Mouse (Mus musculus): ENCODE measurements around the gene Hspb6.

Gene Hspb6

DNA sequence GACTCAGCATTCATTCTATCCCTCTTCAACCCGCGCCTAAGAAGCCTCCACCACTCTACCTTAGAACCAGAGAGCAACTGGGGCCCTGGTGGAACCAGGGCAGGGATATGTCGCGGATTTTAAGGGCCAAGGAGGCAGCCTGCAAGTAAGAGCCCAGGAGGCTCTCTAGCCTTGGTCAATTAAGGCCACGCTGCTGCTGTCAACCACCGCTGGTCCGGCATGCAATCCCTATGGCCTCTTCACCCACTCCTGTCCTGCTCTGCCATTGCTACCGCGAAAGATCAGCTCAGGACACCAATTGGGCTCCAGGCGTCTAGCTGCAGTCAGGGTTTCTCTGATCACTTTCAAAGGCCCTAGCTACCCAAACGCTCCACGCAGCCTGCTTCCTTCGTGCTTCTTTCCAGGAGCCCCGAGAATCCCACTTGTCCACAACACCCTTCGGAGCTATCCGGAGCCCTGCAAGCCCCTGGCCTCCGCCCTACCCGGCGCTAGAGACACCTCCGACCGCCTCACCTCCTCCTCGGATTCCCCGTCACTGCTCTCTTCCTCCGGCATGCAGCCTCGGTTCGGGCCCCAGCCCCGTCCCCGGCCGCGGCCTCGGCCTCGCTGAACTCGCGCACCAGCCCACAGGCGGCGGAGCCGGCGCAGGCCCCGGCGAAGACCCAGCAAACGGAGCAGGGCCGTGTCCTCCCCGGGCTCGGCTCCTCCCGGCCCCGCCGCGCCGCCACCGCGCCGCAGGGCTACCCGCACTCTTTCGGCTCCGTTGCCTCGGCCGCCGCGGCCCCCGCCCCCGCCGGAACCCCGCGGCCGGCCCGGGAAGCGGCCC, 36.1 kb downstream of the Hspb6 start:
- DNase-seq (ENCODE audit: low spot score): no peak

DNA sequence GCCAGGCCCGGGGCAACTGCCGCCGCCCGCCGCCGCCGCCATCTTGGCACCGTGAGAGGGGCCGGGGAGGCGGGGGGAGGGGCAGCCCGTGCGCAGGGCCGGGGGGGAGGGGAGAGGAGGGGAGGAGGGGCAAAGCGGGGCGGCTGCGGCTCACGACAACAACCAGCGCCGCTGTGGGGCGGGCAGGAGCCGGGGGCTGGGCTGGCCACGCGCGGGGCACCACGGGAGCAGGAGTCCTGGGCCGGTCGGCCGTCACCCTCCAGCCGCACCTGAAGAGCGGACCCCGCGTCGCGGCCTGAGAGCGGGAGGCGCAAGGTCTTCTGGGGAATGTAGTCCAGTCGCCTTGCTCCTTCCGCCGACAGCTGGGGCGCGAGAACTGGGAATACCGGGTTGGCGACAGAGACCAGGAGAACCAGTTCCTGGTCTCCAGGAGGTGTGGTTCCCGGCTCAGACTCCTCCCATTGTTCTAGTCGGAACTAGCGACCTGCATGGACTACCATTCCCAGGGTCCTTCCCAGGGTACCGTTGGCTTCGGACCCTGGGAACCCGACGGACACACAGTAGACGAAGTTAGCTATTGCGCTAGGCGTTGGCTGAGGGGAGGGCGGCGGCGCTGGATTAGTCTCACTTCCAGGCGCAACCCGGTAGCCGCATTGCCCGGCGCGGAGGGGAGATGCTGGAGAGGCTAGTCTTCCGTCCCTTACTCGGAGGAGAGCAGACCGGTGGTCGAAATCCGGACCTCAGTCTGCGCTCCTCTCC, 36.9 kb downstream of the Hspb6 start, which contains the start of gene Kmt2b:
Gene Kmt2b (minus strand): TSS at position 51 of the 759 bp plus-strand sequence.
- peak; percentile 95 for DNase-seq (ENCODE audit: low spot score)

DNA sequence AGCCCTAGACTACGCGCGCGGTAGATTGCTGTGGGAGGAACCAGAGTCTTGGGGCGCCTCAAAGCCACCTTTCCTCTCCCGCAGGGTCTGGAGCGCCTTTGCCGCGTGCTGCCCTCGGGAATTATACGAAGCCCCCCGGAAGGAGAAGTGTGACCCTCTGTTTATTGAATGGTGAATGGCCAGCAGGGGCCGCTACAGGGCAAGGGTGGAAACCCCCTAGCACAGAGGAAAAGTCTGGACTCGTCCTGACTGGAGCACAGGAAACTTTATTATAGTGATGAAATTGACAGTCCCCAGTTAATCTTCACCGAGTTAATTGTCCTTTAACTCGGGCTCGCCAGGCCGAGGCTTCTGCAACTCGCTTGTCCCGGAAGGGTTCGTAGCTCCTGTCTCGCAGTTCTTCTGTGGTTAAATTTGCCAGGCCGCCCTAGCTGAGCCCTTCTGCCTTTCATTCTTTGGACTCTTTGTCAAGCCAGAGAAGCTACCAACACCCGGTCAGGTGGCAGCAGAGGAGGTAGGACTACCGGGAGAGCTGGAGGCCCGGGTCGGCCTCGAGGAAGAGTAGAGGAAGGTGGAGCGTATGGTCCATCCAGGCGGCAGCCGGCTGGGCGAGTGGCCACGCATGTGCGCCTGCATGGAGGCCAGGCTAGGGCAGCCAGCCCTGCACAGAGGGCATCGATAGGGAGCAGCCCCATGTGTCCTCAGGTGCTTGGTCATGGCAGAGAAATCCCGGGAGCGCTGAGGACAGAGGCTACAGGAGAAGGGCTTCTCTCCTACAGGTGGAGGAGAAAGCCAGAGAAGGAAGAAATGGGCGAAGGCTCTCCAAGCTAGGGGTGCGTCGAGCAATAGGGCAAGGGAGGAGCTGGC, 37.7 kb downstream of the Hspb6 start:
- peak; percentile 55 for DNase-seq (ENCODE audit: low spot score)

DNA sequence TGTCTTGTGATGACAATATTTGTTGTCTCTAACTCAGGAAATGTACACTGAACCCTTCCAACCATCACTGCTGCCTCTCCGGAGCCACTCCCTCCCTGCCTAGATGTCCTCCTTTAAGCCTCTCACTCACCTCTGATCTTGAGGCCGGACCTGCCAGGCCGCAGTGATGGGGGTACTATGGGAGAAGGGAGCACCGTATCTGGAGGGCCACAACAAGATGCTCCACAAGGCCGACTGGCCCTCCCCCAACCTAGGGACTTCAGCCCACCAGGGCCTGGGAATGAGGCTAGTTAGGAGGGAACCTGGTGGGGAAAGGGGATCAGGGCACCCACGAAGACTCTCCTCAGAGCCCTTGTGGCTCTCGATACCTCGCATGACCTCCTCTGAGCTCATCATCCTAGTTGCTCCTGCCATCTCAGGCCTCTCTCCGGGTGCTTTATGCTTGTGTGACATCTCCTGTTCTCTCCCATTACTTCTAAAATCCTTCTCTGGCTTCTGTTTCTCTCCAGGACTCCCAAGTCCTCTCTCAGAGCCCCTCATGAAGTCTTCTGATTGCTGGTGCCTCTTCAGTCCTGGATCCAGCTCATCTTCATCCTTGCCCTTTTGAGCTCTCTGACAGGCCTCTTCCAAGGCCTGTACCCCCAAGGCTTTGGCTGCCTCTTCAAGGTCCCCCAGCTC, 39.1 kb downstream of the Hspb6 start:
- DNase-seq (ENCODE audit: low spot score): no peak

DNA sequence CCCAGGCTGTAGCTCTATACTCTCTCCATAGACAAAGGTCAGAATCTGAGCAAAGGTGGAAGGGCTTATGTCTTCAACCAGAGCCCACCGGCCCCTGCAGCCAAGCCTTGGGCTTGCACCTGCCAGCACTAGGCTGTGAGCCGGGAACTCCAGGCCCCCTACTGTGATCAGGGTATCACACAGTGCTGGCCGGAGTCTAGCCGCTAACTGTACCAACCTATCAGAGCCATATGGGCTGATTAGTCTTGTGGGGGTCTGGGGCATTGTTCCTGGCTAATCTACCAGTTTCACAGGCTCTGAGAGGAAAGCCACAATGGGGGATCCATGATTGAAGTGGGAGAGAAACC, 39.6 kb downstream of the Hspb6 start:
- DNase-seq (ENCODE audit: low spot score): no peak

DNA sequence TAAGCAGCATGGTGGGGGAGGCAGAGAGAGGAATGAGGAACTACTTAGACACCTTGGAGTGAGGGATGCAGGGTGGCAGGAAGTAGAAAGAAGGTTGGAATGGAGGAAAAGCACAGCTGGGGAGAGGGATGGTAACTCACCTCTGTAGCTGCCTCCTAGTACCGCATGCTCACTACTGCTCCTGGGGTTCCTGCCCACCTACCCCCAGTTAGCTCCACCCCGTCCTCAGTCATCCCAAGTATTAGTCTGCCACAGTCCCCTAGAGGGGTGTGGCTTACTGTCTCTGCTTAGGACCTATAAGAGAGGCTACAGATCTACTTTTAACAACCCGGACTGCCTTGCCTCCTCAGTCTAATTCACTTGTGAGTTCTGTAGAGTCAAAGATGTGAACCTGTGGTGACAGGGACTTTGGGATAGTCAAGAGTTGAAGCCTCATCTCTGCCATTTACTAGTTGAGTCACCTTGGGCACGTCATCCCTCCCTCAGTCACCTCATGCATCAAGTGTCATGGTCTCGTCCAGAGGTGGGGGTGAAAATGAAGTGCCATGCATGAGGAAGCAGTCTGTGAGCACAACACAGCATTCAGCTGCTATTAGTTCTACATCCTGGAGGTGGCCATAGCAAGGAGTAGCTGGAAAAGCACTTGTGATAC, 40.9 kb downstream of the Hspb6 start:
- DNase-seq (ENCODE audit: low spot score): no peak

DNA sequence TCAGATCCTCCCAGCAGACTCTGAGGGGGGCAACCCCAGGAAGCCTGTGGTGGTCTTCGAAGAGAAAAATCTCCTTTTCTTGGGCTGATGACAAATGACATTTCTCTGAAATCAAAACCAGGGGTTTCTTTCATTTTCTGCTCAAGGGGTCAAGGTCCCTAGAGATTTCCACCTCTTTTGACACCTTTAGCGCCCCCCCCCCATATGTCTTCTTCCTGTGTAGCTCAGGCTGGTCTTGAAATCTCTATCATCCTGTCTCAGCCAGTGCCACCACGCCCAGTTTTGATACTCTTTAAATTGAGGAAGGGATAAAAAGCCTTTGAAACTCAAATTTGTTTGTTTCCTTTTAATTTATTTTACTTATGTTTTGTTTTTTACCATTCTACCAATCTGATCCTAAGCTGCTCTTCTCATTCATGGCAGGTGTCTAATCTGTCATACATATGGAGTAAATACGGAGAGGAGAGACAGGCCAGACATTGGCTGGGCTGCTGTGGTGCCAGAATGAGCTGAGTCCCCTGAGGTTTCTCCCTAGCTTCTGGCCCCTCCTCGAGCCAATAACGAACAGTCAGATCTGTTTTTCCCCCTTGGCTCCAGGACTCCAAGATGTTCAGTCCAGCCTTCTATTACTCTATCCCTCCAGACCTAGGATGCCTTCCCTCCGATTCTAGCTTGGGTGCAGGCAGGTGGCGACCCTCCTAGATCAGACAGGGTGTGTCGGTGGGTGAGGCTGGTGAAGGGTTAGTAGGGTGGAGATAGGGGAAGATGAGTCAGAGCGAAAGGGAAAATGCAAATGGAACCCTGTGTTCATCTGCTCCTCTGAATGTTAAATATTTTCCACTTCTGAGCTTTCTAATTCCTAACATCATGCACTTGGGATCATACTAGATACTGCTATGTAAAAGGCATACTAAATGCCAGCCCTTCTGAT, 41.9 kb downstream of the Hspb6 start:
- no peak for DNase-seq (ENCODE audit: low spot score)

DNA sequence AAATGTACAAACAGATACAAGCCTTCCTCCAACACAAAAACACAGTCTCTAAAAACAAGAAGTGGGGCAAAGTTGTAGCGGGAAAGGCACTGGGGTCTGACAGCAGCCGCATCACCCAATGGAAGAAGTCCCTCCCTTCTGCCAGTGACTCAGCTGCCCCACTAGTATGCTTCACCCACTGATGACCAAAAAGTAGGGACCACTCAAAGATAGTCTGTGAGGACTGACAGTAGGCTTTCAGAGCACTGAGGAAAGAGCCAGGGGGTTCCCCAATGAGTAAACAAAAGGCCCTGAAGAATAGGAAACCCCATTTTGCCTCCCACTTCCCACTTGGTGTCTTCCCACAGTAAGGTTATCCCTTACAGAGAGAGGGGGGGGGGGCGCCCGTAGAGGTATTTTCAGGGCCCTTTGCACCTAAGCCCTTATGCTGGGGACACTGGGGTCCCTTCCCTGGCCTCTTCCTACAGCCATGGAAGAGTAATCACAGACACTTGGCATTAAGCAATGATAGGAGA, 42.6 kb downstream of the Hspb6 start:
- no peak for DNase-seq (ENCODE audit: low spot score)

DNA sequence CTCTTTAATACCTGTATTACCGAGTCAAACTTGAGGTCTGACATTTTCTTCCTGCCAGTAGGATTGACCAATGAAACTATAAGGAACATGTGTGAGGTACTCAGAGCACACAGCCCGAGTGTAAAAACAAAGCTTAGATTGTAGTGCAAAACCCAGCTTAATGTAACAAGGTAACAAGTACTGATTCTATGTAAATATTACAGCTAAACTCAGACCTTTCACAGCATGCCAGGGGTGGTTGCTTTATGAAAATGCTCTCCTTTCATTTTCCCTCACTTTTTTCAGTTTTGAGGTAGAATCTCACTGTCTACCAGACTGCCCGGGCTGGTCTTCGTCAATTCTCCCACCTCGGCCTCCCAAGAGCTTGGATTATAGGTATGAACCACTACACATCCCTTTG, 44.1 kb downstream of the Hspb6 start:
- no peak for DNase-seq (ENCODE audit: low spot score)

DNA sequence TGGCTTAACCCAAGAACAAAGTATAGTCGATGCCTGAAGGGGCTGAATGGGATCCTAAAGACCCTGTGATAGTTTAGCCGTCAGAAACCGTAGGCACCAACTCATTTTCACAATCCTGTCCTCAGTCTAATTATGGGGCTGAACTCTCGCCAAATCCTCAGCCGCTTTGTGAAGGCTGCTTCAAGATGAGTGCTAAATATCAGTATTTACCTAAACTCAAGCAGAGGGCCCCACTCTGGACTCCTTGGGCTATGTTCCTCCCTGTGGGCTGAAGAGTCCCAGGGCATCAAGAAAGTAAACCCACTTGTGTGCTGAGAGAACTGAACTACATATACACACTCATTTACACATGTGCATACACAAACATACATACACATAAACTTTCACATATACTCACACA, 44.8 kb downstream of the Hspb6 start:
- no peak for DNase-seq (ENCODE audit: low spot score)

DNA sequence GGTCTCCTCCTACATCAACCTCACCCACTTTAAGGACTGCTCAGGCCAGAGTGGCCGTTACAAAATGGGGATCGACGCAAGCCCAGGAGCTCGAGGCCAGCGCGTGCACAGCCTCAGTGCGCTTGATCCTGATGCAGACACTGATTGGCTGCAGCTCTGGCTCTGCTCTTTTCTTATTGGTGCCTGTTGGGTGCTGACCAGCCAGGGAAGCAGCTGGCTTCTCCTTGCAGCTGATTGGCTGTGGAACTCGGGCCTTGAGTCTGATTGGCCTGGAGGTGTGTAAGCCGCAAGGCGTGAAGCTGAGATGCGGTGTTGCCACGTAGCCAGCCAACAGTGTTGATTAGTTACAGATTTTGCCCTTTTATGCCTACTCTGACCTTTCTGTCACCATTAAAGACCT, 46.8 kb downstream of the Hspb6 start, which contains the start of gene Zbtb32:
Gene Zbtb32 (minus strand): TSS at position 124 of the 400 bp plus-strand sequence.
- no peak for DNase-seq (ENCODE audit: low spot score)

DNA sequence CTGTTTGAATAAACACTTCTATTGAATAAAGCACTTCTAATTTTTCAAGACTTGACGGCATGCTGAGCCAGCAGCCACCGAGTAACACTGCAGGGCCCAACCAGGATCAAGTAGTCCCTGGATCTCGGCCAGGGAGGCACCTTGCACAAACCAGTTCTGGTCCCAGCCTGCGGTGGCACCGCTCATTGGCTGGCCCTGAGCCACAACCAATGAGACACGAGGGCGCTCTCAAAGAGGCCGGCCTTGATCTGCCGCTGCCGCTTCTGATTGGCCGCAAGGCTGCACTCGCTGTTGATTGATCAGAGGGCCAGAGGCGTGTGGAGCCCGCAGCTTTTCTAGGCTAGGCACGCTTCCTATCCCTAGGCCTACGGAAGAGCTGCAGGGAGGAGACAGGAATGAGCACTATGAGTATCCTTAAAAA, 48.0 kb downstream of the Hspb6 start:
- peak; percentile 87 for DNase-seq (ENCODE audit: low spot score)

DNA sequence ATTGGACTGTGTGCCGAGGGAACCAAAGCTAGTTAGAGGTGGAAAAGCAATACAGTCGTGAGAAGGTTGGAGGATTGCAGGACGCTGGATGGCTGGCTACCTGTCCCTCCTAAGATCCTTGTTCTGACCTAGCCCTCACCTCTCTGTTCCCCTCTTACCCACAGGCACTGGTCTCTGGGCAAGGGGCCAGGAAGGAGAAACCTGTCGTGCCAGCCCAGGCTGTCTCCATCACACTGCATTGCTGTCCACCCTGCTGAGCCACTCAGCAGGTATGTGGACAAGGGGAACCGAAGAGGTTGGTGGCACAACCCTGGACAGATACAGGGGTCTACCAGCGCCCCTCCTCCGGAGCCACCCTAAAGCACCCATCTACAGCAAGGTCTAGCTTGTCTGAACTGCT, 48.7 kb downstream of the Hspb6 start:
- no peak for DNase-seq (ENCODE audit: low spot score)

DNA sequence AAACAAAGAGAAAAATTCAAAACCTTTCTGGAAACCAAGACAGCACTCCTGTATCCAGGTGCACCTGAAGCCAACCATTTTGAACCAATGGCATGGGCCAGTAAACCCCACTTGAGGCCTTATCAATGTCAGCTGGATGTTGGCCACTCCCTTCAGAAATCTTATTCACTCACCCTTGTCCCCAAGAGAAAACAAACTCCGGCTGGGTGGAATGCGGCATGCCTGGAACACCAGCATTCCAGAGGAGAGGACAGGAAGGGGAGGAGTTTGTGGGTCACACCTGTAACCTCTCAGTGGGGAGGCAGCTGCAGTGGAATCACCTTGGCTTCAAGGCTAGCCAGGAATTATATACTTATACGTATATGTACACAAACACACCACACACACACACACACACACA, 50.6 kb downstream of the Hspb6 start:
- DNase-seq (ENCODE audit: low spot score): no peak

DNA sequence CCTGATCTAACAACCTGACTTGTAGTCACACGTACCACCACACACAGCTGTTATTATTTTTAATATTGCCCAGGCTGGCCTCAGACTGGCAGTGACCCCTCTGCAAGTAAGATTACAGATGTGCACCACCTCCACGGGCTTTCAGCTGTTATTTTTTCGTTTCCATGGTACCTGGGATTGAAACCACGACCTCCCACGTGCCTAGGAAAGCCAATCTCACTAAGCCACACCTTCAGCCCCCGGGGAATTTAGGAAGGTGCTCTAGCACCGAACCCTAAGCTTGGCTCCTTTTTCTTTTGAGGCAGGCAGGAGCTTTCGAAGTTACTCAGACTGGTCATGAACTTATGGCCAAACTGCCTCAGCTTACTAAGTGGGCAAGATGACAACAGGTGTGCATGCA, 52.4 kb downstream of the Hspb6 start:
- DNase-seq (ENCODE audit: low spot score): no peak

DNA sequence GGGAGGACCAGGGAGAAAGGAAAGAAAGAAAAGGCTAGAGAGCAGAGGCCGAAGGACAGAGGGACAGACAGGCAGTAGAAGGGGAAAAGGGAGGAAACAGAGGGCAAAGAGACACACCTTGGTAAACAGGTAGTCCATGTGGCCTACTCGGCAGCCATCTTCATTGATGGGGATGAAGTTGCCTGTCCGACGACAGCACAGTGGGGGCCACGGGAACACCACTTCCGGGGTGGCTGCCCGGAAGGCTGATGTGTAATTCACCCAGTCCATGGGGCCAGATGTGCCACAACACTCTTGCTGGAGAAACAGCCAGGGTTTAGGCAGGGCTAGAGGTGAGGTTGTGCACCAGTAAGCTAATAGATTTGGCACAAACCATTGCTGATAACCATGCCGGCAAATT, 53.0 kb downstream of the Hspb6 start:
- DNase-seq (ENCODE audit: low spot score): no peak

Measured in left cerebral cortex, adult 11 months (tissue).